Mouse (Mus musculus): ENCODE measurements around the gene Gh. TPM values are rescaled to one million over a fixed set of nuclear protein-coding genes. Genes with fewer than 3 reads are reported as not detected.
A peak's percentile ranks its signal among the peaks of the same experiment; 100 is the strongest.
"Not testable (repeated sequence)": the region's sequence is repeated elsewhere in the genome, so short reads cannot be mapped to it uniquely, and the experiment has no call there.

The Gh gene
- not detected for total RNA-seq (2021)
- long read RNA-seq, experiment 1, result 0 reads
- long read RNA-seq, experiment 2, result 0 reads

DNA sequence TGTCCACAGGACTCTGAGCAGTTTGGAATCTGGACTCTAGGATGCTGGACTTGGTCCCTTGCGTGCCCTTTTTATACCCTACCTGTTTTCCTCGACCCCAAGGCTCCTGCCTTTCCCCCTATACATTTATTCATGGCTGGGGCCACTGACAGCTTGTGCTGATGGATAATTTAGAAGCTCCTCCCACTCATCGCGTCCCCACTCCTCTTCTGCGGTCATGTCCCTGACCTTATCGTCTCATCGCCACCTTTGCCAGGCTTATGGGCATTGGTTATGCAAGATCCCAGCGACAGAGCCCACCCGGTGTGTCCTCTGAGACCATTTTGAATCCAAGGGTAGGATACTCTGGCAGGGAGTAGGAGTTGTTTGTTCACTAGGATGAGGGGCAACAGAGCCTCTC lies at the start of gene Gh:
Gh (minus strand) TSS at position 101 of the 400 bp plus-strand sequence.
- no peak for DNase-seq

GRCm38 (mm10) chr11:106351253-106351652 lies 49.6 kb upstream of the Gh start:
- no peak for DNase-seq

DNA sequence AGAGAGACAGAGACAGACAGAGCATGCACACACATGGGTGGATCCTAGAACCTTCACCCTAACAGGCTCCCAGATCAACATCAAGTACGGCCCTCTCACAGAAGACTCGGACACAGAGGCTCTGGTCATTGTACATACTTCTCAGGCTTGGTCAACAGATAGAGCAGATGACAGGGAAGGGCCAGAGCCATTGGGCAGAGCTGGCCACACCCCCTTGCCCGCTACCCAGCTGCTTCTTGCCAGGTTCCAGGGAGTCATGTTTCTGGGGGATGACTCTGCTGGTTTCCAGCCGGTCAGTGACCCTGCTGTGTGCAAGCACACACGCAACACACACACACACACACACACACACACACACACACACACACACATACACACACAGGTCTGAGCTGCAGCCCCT lies 49.2 kb upstream of the Gh start:
- DNase-seq, result peak; percentile 37 to 50

DNA sequence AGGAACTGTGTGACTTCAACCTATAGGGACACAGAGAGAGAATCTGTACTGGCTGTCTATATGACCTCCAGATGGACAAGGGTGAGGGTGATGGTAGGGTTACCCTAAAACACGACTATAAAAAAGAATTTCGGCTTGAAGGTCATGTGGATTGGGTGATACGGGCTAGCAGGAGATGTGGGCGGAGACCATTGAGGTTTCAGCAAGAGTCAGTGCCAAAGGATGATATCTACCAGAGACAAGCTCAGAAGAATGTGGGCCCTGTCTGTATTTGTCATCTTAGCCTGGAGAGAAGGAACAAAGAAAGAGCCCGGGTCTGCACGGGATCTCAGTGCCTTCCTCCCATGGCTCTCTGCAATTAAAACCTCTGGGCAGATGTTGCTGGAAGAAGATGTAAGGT lies 48.1 kb upstream of the Gh start:
- DNase-seq, result no peak

- no peak for DNase-seq
Observed at GRCm38 (mm10) chr11:106344910-106345309, 43.2 kb upstream of the Gh start.

DNA sequence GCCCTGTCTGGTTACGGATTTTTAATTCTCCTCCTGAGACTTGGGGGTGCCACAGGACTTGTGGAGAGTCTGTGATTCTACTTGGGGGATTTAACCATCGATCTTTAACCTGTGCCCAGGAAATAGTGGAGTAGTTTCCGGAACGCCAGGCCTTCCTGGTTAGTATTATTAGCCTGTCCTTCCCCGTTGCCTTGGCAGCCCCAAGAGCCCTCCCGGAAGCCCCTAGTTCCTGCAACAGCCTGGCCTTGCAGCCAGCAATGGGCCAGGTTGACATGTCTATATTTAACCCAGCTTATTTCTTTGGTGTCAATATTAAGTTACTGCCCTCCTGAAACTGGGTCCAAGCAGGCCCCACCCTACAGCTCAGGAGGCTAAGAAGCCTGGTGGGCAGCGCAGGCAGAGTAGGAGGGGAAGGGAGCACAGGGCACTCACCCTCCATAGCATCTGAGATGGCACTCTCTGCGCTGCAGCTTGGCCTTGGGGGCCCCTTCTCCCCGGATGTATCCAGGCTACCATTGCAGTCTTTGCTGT lies 39.4 kb upstream of the Gh start:
- peak; percentile 39 to 53 for DNase-seq

- DNase-seq, result not testable (repeated sequence)
Observed at GRCm38 (mm10) chr11:106339323-106339722, 37.7 kb upstream of the Gh start.

DNA sequence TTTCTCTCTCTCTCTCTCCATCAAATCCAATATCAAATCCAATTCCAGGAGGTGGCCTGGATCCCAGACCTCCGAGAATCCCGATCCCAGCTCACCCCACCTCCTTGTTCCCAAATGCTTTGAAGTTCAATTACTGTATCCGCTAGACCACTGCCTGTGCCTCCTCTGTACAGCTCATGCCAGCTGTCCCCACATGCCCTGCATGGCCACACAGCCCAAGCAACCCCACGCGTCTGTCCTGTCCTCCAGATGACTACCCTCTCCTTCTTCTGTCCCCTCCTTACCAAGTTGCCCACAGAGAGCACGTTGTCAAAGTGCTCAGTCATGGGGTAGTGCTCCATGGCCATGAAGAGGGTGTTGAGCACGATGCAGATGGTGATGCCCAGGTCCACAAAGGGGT lies 37.2 kb upstream of the Gh start:
- no peak for DNase-seq

DNA sequence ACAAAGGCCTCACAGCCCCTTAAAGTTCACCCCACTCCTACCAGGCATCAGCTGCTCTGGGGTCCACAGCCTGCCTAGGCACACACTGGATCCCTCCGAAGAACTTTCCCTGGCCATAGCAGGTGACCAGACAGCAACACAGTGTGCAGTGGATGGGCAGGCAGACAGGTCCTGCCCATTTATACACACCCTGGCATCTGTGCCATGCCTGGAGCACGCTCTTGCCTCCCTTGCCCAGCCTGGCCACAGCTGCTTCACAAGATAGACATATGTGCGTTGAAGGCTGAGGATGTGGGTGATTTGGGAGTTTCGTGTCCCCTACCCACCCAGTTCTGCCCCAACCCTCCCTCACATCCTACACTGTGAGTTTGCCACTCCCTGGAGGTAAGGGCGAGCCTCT lies 36.4 kb upstream of the Gh start:
- DNase-seq, result no peak

DNA sequence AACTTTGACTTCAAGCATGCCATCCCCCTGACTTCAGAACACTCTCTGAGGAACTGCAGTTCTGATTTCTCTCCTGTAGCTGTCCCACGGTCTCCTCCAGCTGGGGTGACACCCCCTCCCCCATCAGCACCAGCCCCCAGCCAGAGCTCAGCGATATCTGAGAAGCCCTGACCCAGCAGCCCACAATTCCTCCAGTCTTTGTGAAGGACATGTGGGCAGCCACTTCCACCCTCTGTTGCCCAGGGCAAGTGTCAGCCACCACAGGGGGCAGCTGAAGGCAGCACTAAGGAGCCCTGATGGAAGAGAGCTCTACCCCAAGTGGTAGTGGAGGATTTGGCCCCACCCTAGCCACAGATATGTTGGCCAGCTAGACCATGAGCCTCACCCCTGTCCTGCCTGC lies 32.4 kb upstream of the Gh start:
- DNase-seq, result no peak

- DNase-seq, result no peak
Observed at GRCm38 (mm10) chr11:106332458-106332857, 30.8 kb upstream of the Gh start.

DNA sequence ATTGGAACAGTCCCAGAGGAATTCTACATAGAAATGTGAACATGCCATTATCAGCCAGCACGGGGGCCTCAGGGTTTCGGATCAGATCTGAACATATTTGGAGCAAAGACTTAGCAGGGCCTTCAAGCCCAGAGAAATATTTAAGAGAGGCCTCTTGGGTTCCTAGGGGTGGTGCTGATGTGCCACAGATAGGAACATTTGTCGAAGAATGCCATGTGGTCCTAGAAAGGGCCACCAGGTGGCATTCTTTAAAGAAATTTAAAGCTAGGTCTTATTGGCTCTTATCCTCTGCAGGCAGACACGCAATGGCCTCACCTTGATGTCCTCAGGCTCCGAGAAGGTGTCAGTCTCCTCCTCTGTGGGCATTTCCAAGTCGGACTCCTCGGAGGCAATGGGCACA lies 28.0 kb upstream of the Gh start:
- DNase-seq, result peak; percentile 24 to 43

DNA sequence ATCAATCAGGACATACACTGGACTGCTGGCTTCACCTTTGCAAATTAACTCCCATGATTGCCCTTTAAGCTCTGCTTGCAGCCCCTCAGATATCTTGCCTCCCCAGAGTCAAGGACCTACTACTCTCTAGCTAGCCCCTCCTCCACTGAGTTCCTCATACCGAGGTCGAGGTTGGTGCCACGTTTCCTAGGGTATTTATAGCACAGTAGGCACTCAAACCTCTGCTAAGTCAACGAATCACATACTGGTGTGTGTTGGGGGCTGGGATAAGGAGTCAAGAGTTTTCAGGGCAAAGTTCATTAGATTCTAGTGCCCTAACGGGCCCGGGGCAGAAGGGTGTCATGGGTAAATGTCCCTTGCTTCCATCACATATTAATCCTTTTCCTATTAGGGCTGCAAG lies 27.5 kb upstream of the Gh start:
- no peak for DNase-seq

DNA sequence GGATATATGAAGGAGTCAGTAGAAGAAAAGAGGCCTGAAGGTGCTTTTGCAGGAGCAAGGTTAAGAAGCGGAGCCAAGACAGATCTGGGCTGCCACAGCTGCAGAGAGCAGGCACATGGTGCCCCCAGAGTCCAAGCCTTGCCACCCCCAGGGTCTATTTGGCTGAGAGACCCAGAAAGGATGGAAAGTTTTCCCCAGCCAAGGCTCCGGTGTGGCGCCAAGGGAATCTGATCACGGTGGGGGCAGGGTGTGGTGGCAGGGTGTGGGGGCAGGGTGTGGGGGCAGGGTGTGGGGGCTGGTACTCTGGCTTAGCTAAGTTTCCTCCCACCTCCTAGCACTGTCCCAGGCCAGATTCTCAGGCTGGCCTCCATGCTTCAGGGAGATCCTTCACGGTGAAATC lies 26.9 kb upstream of the Gh start:
- no peak for DNase-seq

- no peak for DNase-seq
Observed at GRCm38 (mm10) chr11:106326475-106326874, 24.8 kb upstream of the Gh start.

- DNase-seq, result peak; percentile 54 to 76
Observed at GRCm38 (mm10) chr11:106325566-106326206, 24.0 kb upstream of the Gh start.

- peak in 1 of 2 experiments; percentile 40 for DNase-seq
Observed at GRCm38 (mm10) chr11:106324858-106325257, 23.2 kb upstream of the Gh start.

- DNase-seq, result no peak
Observed at GRCm38 (mm10) chr11:106318406-106319366, 17.0 kb upstream of the Gh start.

DNA sequence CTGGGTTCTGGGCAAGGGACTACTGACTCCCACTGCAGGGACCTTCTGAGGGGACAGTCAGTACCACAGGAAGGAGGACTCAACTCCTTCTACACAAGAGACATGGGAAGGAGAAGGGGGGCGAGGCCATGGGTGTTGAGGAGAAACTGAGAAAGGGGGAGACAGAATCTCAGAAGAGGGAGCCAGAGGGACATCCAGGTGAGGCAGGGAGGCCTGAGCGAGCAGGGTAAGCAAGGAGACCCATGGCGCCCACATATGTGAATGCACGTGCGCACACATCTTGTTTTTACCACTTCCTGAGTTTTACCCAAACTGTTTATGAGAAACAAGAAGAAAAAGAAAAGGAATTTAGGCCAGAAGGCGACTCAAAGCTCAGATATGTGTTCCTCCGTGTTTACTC lies 16.1 kb upstream of the Gh start:
- no peak for DNase-seq

DNA sequence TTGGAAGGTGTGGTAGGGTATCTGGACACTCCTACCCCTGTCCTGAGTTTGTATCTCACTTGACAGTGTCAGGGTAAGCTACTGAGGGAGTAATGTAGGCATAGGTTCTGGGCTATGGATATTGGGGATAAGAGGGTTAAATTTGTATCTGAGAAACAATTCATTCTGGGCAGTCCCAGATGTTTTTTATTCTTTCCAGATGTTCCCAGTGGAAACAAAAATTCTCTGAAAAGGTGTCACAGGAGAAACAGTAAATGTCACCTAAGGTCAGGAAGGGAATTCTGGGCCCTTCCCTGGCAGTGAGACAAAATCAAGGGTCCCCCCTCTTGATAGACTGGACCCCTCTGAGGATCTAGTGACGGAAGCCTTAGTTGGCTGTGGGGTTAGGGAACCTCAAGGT lies 14.8 kb upstream of the Gh start:
- no peak for DNase-seq

GRCm38 (mm10) chr11:106314333-106314812 lies 12.7 kb upstream of the Gh start, which contains the start of gene Cd79b:
Gene Cd79b (minus strand): TSS chr11:106314762.
- DNase-seq, result no peak

- no peak for DNase-seq
Observed at GRCm38 (mm10) chr11:106313533-106313932, 11.9 kb upstream of the Gh start.

DNA sequence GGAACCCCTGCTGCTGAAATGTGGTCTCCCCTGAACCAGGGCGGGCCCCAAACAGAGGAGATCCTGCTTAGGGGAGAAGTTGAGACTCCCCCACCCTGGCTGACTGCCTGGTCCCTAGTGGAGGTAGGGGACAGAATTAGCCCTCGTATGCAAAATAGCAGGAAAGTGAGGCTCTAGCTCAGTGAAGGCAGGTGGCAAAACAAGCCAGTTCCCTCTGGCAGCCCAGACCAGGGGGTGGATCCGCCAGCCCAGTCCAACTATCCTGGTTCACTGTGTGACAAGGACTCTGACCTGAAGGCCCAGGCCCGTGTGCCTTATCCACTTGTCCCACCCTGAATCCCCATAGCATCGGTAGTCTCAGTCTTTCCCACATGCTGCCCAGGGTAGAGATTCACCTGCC lies 8.5 kb upstream of the Gh start:
- DNase-seq, result no peak

All from adrenal gland, postnatal 36 days (tissue).